Mouse (Mus musculus) midbrain, embryonic 11.5 days (tissue): ENCODE measurements around the gene Dnajc28. TPM values are rescaled to one million over a fixed set of nuclear protein-coding genes. Genes with fewer than 3 reads are reported as not detected.

Experiments
- ATAC-seq: fragments of 200-750 bp; cut with Nextera tagmentation; 2 replicates; pipeline ENCODE4 v1.8.0; 2017; ENCODE audit warnings: moderate TSS enrichment, moderate library complexity; ENCODE audit not compliant: low FRiP score
- DNase-seq: peaks from one replicate; pipeline ENCODE4 v3.0.0; 2015; ENCODE audit warnings: low spot score; ENCODE audit errors: missing footprints
- H3K27ac ChIP-seq: fragments of 300-500 bp; sonication (generic); 2 replicates; pipeline ENCODE4 v1.5.1; 2014; ENCODE audit warnings: low read depth, low read length
- H3K27me3 ChIP-seq: fragments of 300-500 bp; sonication (generic); 2 replicates; pipeline ENCODE4 v1.6.1; 2014; ENCODE audit warnings: mild to moderate bottlenecking, low read length, moderate library complexity, mixed read lengths; ENCODE audit not compliant: control insufficient read depth, insufficient read depth
- H3K36me3 ChIP-seq: fragments of 300-500 bp; sonication (generic); 2 replicates; pipeline ENCODE4 v1.6.1; 2014; ENCODE audit warnings: mild to moderate bottlenecking, low read length, moderate library complexity, mixed read lengths; ENCODE audit not compliant: control insufficient read depth, insufficient read depth
- H3K4me1 ChIP-seq: fragments of 300-500 bp; sonication (generic); 2 replicates; pipeline ENCODE4 v1.6.1; 2014; ENCODE audit warnings: low read length; ENCODE audit not compliant: control insufficient read depth, insufficient read depth
- H3K4me2 ChIP-seq: fragments of 300-500 bp; sonication (generic); 2 replicates; pipeline ENCODE4 v1.6.1; 2014; ENCODE audit warnings: mild to moderate bottlenecking, moderate library complexity
- H3K4me3 ChIP-seq: fragments of 300-500 bp; sonication (generic); 2 replicates; pipeline ENCODE4 v1.5.1; 2014; ENCODE audit warnings: low read depth, low read length
- H3K9ac ChIP-seq: fragments of 300-500 bp; sonication (generic); 2 replicates; pipeline ENCODE4 v1.6.1; 2014; ENCODE audit warnings: low read length
- H3K9me3 ChIP-seq: fragments of 300-500 bp; sonication (generic); 2 replicates; pipeline ENCODE4 v1.6.1; 2016; ENCODE audit warnings: low read length; ENCODE audit not compliant: control insufficient read depth
- WGBS: fragments of 180-500 bp; shearing (Covaris S2); extraction: QIAGEN DNeasy Blood & Tissue Kit; methylation state at CpG from one replicate; pipeline ENCODE4 v1.1.7; 2014; 5-methylcytosine and 5-hydroxymethylcytosine counted together
- polyA plus RNA-seq: library from polyadenylated mRNA; unstranded; fragments of >200 nt; fragmentation: Nextera tagmentation; extraction: Ambion mirVana; gene quantifications from 2 replicates; pipeline ENCODE4 v1.2.1, GENCODE M21; 2014

Dnajc28 gene
- polyA plus RNA-seq, 1 experiment from 2014 or later: 6.0 TPM

DNA sequence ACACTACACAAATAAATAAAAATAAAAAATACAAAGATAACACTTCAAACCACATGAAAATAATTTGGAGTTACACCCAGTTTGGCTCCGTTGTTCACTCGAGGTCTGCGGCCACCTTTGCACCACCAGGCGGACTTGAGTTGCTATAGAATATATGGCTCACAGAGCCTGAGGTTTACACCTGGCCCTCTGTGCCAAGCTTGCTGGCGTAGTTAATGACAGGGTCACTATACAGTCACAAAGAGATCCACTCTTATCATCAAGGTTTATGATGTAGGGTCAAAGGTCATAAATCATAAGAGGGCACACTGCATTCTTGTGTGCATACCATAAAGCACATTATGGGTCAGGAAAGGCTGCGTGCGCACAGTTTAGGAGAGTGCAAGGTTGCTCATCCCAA is 52.8 kb downstream of the Dnajc28 start:
- Histone ChIP-seq H3K9ac (no peak overlapping the region), H3K4me1 (no peaks in the 10 kb centered on the region), H3K9me3 (no peaks in the 10 kb centered on the region), H3K27ac (no peak overlapping the region), H3K4me2 (no peak overlapping the region), H3K4me3 (no peak overlapping the region), H3K27me3 (no peaks in the 10 kb centered on the region), H3K36me3 (no peaks in the 10 kb centered on the region)
- DNase-seq (no peak), ATAC-seq (no peak)
- 92% methylated on average over 7 of the region's 7 CpGs for WGBS

DNA sequence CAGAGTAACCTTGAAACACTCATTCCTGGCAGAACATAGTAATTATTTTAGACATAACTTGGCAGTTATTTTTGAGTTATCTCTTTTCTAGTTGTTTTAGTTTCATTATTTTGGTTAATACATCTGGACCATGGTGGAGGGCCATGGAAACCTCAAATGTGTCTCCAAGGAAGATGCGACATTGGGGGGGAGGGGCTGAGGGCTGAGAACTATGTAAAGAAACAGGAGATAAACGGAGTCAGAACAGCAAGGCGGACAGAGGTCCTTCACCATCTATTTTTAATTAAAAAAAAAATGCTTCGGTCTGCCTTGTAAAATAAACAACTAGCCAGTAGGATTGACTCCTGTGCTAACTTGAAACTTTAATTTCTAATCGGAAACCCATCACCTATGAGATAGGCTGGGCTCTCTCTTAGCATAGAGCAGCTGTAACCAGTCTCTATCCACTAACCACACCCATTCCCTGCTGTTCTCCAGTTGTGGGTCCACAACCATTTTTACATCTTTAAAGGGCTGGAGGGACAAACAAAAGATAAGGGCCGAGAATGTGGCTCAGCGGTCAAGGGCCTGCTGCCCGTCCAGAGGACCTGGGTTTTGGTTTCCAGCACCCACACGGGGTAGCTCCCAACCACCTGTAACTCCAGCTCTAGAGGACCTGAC is 53.4 kb downstream of the Dnajc28 start:
- H3K27me3 ChIP-seq: no peaks in the 10 kb centered on the region
- no peak overlapping the region for H3K27ac ChIP-seq
- no peaks in the 10 kb centered on the region for H3K9me3 ChIP-seq
- H3K9ac ChIP-seq: no peak overlapping the region
- H3K4me3 ChIP-seq: no peak overlapping the region
- 74% methylated on average over 9 of the region's 9 CpGs for WGBS
- H3K4me1 ChIP-seq: no peaks in the 10 kb centered on the region
- no peaks in the 10 kb centered on the region for H3K36me3 ChIP-seq
- no peak overlapping the region for H3K4me2 ChIP-seq
- ATAC-seq (no peak), DNase-seq (no peak)

GRCm38 (mm10) chr16:91564580-91565291 is 54.1 kb downstream of the Dnajc28 start:
- no peak overlapping the region for H3K9ac ChIP-seq
- no peaks in the 10 kb centered on the region for H3K27me3 ChIP-seq
- no peak overlapping the region for H3K4me3 ChIP-seq
- H3K27ac ChIP-seq: no peak overlapping the region
- WGBS: 85% methylated on average over 4 of the region's 4 CpGs
- no peaks in the 10 kb centered on the region for H3K36me3 ChIP-seq
- no peaks in the 10 kb centered on the region for H3K4me1 ChIP-seq
- no peaks in the 10 kb centered on the region for H3K9me3 ChIP-seq
- H3K4me2 ChIP-seq: no peak overlapping the region
- no peak for ATAC-seq
- no peak for DNase-seq

Other genes starting within 250 kb of the Dnajc28 start
- gene Ifnar2, start 246.2 kb downstream of the Dnajc28 start, polyA plus RNA-seq: 32.6 and 32.7 TPM in 2 replicates
- not detected in 2 replicates for gene Gm21970, start 227.3 kb downstream of the Dnajc28 start, polyA plus RNA-seq
- gene Il10rb, start 212.9 kb downstream of the Dnajc28 start, polyA plus RNA-seq: 8.1 and 8.5 TPM in 2 replicates
- 49.9 and 53.8 TPM in 2 replicates for gene Ifnar1, start 133.8 kb downstream of the Dnajc28 start, polyA plus RNA-seq
- gene Ifngr2, start 72.0 kb downstream of the Dnajc28 start, polyA plus RNA-seq: 33.1 and 34.8 TPM in 2 replicates
- gene Tmem50b, start 21.2 kb downstream of the Dnajc28 start, polyA plus RNA-seq: 53.2 and 55.7 TPM in 2 replicates
- 107 and 111 TPM in 2 replicates for gene Gart, start 27.9 kb upstream of the Dnajc28 start, polyA plus RNA-seq
- 144 and 148 TPM in 2 replicates for gene Son, start 28.5 kb upstream of the Dnajc28 start, polyA plus RNA-seq
- 38.0 and 39.2 TPM in 2 replicates for gene Donson, start 69.7 kb upstream of the Dnajc28 start, polyA plus RNA-seq
- gene Cryzl1, start 109.9 kb upstream of the Dnajc28 start, polyA plus RNA-seq: 77.0 and 82.5 TPM in 2 replicates
- gene Itsn1, start 110.3 kb upstream of the Dnajc28 start, polyA plus RNA-seq: 54.8 and 57.6 TPM in 2 replicates